Mouse (Mus musculus): ENCODE measurements at regions not wholly inside any gene's neighbourhood (a gene's known extent, or its start where the extent isn't known, plus 50 kb on each side); places are given as distances from the start of the nearest gene placed in this dataset.
A peak's percentile ranks its signal among the peaks of the same experiment; 100 is the strongest.
"Not testable (repeated sequence)": the region's sequence is repeated elsewhere in the genome, so short reads cannot be mapped to it uniquely, and the experiment has no call there.

DNA sequence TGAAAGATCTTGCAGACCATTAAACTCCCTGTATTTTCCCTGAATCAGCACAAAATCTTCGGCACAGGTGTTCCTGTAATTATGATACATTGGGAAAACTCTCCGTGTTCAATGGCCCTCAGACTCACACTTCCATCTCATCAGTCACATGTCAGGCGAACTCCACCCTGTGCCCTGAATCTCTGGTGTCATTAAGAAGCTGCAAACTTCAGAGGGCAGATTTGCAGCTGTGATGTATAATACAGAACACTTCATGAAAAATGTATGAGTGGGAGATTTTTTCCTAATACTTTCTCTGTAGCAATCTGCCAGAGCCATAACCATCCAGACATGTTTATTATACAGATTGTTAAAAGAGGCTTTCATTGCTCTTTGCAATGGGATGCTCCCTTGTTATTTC is 2032.1 kb upstream of the Aga start:
- TF ChIP-seq CHD2 (IDR thresholded peaks at IDR 0.05; ENCODE audit: low read depth, low read length) (no peak), MAFK (IDR thresholded peaks at IDR 0.05; ENCODE audit: insufficient read depth, low read depth, low read length) (peak; percentile 62; the same call in 1 of the 2 replicates)
- Histone ChIP-seq H3K27ac (ENCODE audit: insufficient read depth, low read depth, low read length, poor library complexity, severe bottlenecking) (no peak overlapping the region), H3K36me3 (ENCODE audit: control insufficient read depth, insufficient read depth, low read length, poor library complexity, severe bottlenecking) (no peaks in the 10 kb centered on the region), H3K9ac (ENCODE audit: insufficient read depth, low read depth, low read length, poor library complexity, severe bottlenecking) (no peak overlapping the region), H3K4me1 (ENCODE audit: control insufficient read depth in 2 of 2, insufficient read depth in 2 of 2, low read length in 2 of 2, poor library complexity in 1 of 2) (no peaks in the 10 kb centered on the region), H3K9me3 (ENCODE audit: control insufficient read depth, insufficient read depth, low read depth, low read length) (no peaks in the 10 kb centered on the region), H3K4me3 (ENCODE audit: insufficient read depth in 1 of 2, low read depth in 1 of 2, low read length in 2 of 2, poor library complexity in 1 of 2, severe bottlenecking in 1 of 2) (no peak overlapping the region)
- in situ Hi-C loops (cut with MboI; ENCODE audit: low sequenced_read_pairs in 2 of 2, unreplicated experiment in 2 of 2) = no loop called here
- DNase-seq (ENCODE audit: low read depth, low spot score) = no peak

DNA sequence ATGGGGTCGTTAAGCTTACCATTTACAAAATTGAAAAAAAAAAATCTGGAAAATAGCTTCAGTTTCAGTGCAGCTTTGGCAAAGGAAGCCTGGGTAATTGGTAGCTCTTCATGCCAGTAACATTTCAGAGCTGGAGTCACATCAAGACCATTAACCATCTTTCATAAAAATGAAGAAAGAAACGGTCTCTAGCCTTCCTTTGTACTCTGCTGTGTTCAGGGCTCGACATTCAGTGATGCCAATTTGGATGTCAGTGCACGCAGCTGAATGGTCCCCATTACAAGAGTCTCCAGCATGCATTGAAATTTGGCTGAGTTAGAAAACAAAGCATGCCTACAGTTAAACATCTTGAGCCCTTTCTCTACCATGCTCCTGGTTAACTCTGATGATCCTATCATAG is 2009.0 kb upstream of the Aga start:
- H3K9ac ChIP-seq (ENCODE audit: insufficient read depth, low read depth, low read length, poor library complexity, severe bottlenecking) = no peak overlapping the region
- no peak overlapping the region for H3K27ac ChIP-seq (ENCODE audit: insufficient read depth, low read depth, low read length, poor library complexity, severe bottlenecking)
- no peak for DNase-seq (ENCODE audit: low read depth, low spot score)
- in situ Hi-C loops (cut with MboI; ENCODE audit: low sequenced_read_pairs in 2 of 2, unreplicated experiment in 2 of 2) = no loop called here
- H3K9me3 ChIP-seq (ENCODE audit: control insufficient read depth, insufficient read depth, low read depth, low read length) = no peaks in the 10 kb centered on the region
- no peak overlapping the region for H3K4me3 ChIP-seq (ENCODE audit: insufficient read depth in 1 of 2, low read depth in 1 of 2, low read length in 2 of 2, poor library complexity in 1 of 2, severe bottlenecking in 1 of 2)
- H3K4me1 ChIP-seq (ENCODE audit: control insufficient read depth in 2 of 2, insufficient read depth in 2 of 2, low read length in 2 of 2, poor library complexity in 1 of 2) = no peaks in the 10 kb centered on the region
- H3K36me3 ChIP-seq (ENCODE audit: control insufficient read depth, insufficient read depth, low read length, poor library complexity, severe bottlenecking) = no peaks in the 10 kb centered on the region
- no peak for TF ChIP-seq CHD2 (IDR thresholded peaks at IDR 0.05; ENCODE audit: low read depth, low read length)
- no peak for TF ChIP-seq MAFK (IDR thresholded peaks at IDR 0.05; ENCODE audit: insufficient read depth, low read depth, low read length)
- TF ChIP-seq HCFC1 (IDR thresholded peaks at IDR 0.05; ENCODE audit: borderline replicate concordance, insufficient read depth, low read length) = no peak
- no peak for TF ChIP-seq ZNF384 (IDR thresholded peaks at IDR 0.05; ENCODE audit: low read depth, low read length)
- no peak for TF ChIP-seq ZC3H11A (IDR thresholded peaks at IDR 0.05; ENCODE audit: borderline replicate concordance, low read depth, low read length)

DNA sequence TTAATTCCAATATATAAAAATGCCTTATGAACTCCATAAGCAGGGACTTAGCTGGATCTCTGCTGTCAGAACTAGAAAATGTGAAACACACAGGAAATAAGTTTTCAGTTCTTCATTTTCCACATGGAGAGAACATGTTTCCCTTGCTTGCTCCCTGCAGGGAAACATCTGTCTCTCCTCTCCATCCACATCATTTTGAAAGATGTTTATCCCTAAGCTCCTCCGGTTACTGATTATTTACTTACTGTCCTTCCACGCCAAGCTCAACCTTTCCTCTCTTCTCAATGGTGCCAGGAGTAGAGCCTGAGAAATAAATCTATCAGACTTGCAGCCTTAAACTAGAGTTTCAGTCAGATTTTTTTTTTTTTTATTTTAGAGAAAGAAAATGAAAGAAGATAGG is 1988.4 kb upstream of the Aga start:
- no peak overlapping the region for H3K27ac ChIP-seq (ENCODE audit: insufficient read depth, low read depth, low read length, poor library complexity, severe bottlenecking)
- H3K4me1 ChIP-seq (ENCODE audit: control insufficient read depth in 2 of 2, insufficient read depth in 2 of 2, low read length in 2 of 2, poor library complexity in 1 of 2) = no peaks in the 10 kb centered on the region
- H3K4me3 ChIP-seq (ENCODE audit: insufficient read depth in 1 of 2, low read depth in 1 of 2, low read length in 2 of 2, poor library complexity in 1 of 2, severe bottlenecking in 1 of 2) = no peak overlapping the region
- no peak for DNase-seq (ENCODE audit: low read depth, low spot score)
- no peaks in the 10 kb centered on the region for H3K36me3 ChIP-seq (ENCODE audit: control insufficient read depth, insufficient read depth, low read length, poor library complexity, severe bottlenecking)
- no peak overlapping the region for H3K9ac ChIP-seq (ENCODE audit: insufficient read depth, low read depth, low read length, poor library complexity, severe bottlenecking)
- TF ChIP-seq CHD2 (IDR thresholded peaks at IDR 0.05; ENCODE audit: low read depth, low read length) = no peak
- no peak for TF ChIP-seq MAFK (IDR thresholded peaks at IDR 0.05; ENCODE audit: insufficient read depth, low read depth, low read length)
- H3K9me3 ChIP-seq (ENCODE audit: control insufficient read depth, insufficient read depth, low read depth, low read length) = no peaks in the 10 kb centered on the region
- in situ Hi-C loops (cut with MboI; ENCODE audit: low sequenced_read_pairs in 2 of 2, unreplicated experiment in 2 of 2) = no loop called here

DNA sequence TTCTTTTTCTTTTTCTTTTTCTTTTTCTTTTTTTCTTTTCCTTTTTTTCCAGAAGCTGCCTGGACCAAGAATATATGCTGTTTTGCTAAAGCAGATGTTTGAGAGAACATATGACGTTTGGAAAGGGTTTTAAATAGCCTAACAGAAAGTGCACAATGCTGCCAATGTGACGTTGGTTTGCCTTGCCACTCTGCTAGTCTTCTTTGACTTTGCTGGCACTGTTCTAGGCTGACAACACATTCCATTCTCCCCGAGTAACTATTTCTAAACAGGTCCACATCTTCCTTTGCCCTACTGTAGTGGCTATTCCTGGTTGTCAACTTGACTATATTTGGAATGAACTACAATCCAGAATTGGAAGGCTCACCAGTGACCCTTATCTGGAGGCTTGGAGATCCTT is 1958.4 kb upstream of the Aga start:
- H3K9ac ChIP-seq (ENCODE audit: insufficient read depth, low read depth, low read length, poor library complexity, severe bottlenecking); H3K4me3 ChIP-seq (ENCODE audit: insufficient read depth in 1 of 2, low read depth in 1 of 2, low read length in 2 of 2, poor library complexity in 1 of 2, severe bottlenecking in 1 of 2); H3K4me1 ChIP-seq (ENCODE audit: control insufficient read depth in 2 of 2, insufficient read depth in 2 of 2, low read length in 2 of 2, poor library complexity in 1 of 2); H3K9me3 ChIP-seq (ENCODE audit: control insufficient read depth, insufficient read depth, low read depth, low read length); DNase-seq (ENCODE audit: low read depth, low spot score); H3K36me3 ChIP-seq (ENCODE audit: control insufficient read depth, insufficient read depth, low read length, poor library complexity, severe bottlenecking); H3K27ac ChIP-seq (ENCODE audit: insufficient read depth, low read depth, low read length, poor library complexity, severe bottlenecking); in situ Hi-C loops (cut with MboI; ENCODE audit: low sequenced_read_pairs in 2 of 2, unreplicated experiment in 2 of 2): not testable (repeated sequence)
